Mouse (Mus musculus) neural tube, embryonic 12.5 days (tissue): Measurements from ENCODE around the gene Fxyd3. TPM values are rescaled to one million over a fixed set of nuclear protein-coding genes. Genes with fewer than 3 reads are reported as not detected.

Experiments used
- ATAC-seq: fragments of 200-750 bp; cut with Nextera tagmentation; 2 replicates; pipeline ENCODE4 v1.8.0; 2017; ENCODE audit warnings: low read depth, mild to moderate bottlenecking, moderate TSS enrichment, moderate library complexity; ENCODE audit not compliant: low FRiP score
- H3K27ac ChIP-seq: fragments of 300-500 bp; sonication (generic); 2 replicates; pipeline ENCODE4 v1.5.1; 2016
- H3K27me3 ChIP-seq: fragments of 300-500 bp; sonication (generic); replicated peaks from 2 replicates; pipeline ENCODE4 v1.6.1; 2016; ENCODE audit warnings: mild to moderate bottlenecking
- H3K36me3 ChIP-seq: fragments of 300-500 bp; sonication (generic); 2 replicates; pipeline ENCODE4 v1.6.1; 2016; ENCODE audit warnings: mild to moderate bottlenecking
- H3K4me1 ChIP-seq: fragments of 300-500 bp; sonication (generic); 2 replicates; pipeline ENCODE4 v1.6.1; 2016
- H3K4me2 ChIP-seq: fragments of 300-500 bp; sonication (generic); replicated peaks from 2 replicates; pipeline ENCODE4 v1.6.1; 2016; ENCODE audit warnings: mild to moderate bottlenecking
- H3K4me3 ChIP-seq: fragments of 300-500 bp; sonication (generic); 2 replicates; pipeline ENCODE4 v1.5.1; 2016
- H3K9ac ChIP-seq: fragments of 300-500 bp; sonication (generic); 2 replicates; pipeline ENCODE4 v1.6.1; 2016; ENCODE audit warnings: mild to moderate bottlenecking
- H3K9me3 ChIP-seq: fragments of 300-500 bp; sonication (generic); 2 replicates; pipeline ENCODE4 v1.6.1; 2016; ENCODE audit warnings: mild to moderate bottlenecking
- WGBS: fragments of 180-500 bp; shearing (Covaris S2); methylation state at CpG from one replicate; pipeline ENCODE4 v1.1.7; 2016; 5-methylcytosine and 5-hydroxymethylcytosine counted together
- polyA plus RNA-seq: library from polyadenylated mRNA; unstranded; fragments of >200 nt; fragmentation: Nextera tagmentation; extraction: Ambion mirVana; gene quantifications from 2 replicates; pipeline ENCODE4 v1.2.1, GENCODE M21; 2016

Fxyd3 gene
- 7.1 and 7.8 TPM in 2 replicates for polyA plus RNA-seq

GRCm38 (mm10) chr7:31076492-31076891 lies at the start of gene Fxyd3:
Fxyd3 (minus strand) TSS chr7:31076704.
- no peak within 1 kb of the TSS for H3K9ac ChIP-seq
- no peak for ATAC-seq
- no peak within 1 kb of the TSS for H3K4me2 ChIP-seq
- no peaks in the 10 kb centered on the region for H3K9me3 ChIP-seq
- H3K4me1 ChIP-seq = peaks cover 13% of the 10 kb centered on the region; the same call in 1 of the 2 replicates
- H3K4me3 ChIP-seq = no peak within 1 kb of the TSS
- H3K27ac ChIP-seq = no peak within 1 kb of the TSS
- H3K36me3 ChIP-seq = no peaks in the 10 kb centered on the region
- 60% methylated on average over 5 of the region's 5 CpGs for WGBS
- no peaks in the 10 kb centered on the region for H3K27me3 ChIP-seq

GRCm38 (mm10) chr7:31125116-31125515 lies 48.6 kb upstream of the Fxyd3 start:
- WGBS = 81% methylated on average over 13 of the region's 13 CpGs
- H3K27ac ChIP-seq = no peak overlapping the region
- H3K9ac ChIP-seq = no peak overlapping the region
- peaks cover 20% of the 10 kb centered on the region for H3K36me3 ChIP-seq
- no peak overlapping the region for H3K4me2 ChIP-seq
- H3K4me1 ChIP-seq = peaks cover 12% of the 10 kb centered on the region
- no peak for ATAC-seq
- no peak overlapping the region for H3K4me3 ChIP-seq
- H3K27me3 ChIP-seq = peaks cover 42% of the 10 kb centered on the region
- H3K9me3 ChIP-seq = no peaks in the 10 kb centered on the region

GRCm38 (mm10) chr7:31124381-31124780 lies 47.9 kb upstream of the Fxyd3 start:
- Histone ChIP-seq H3K9ac (no peak overlapping the region), H3K9me3 (no peaks in the 10 kb centered on the region), H3K4me3 (no peak overlapping the region), H3K4me1 (peaks cover 12% of the 10 kb centered on the region), H3K27me3 (peaks cover 42% of the 10 kb centered on the region), H3K27ac (no peak overlapping the region), H3K4me2 (no peak overlapping the region), H3K36me3 (peaks cover 12% of the 10 kb centered on the region)
- 88% methylated on average over 5 of the region's 5 CpGs for WGBS
- ATAC-seq = no peak

GRCm38 (mm10) chr7:31123697-31124096 lies 47.2 kb upstream of the Fxyd3 start:
- ATAC-seq = no peak
- Histone ChIP-seq H3K27ac (no peak overlapping the region), H3K4me3 (no peak overlapping the region), H3K4me1 (peaks cover 12% of the 10 kb centered on the region), H3K4me2 (no peak overlapping the region), H3K36me3 (peaks cover 5% of the 10 kb centered on the region), H3K9me3 (no peaks in the 10 kb centered on the region), H3K9ac (no peak overlapping the region), H3K27me3 (peaks cover 42% of the 10 kb centered on the region)
- WGBS = 82% methylated on average over 3 of the region's 3 CpGs

- H3K4me1 ChIP-seq = peaks cover 8% of the 10 kb centered on the region
- no peak for ATAC-seq
- H3K27me3 ChIP-seq = peaks cover 35% of the 10 kb centered on the region
- WGBS = 87% methylated on average over 16 of the region's 16 CpGs
- H3K9ac ChIP-seq = no peak overlapping the region
- no peak overlapping the region for H3K4me2 ChIP-seq
- no peak overlapping the region for H3K4me3 ChIP-seq
- H3K9me3 ChIP-seq = no peaks in the 10 kb centered on the region
- H3K36me3 ChIP-seq = no peaks in the 10 kb centered on the region
- no peak overlapping the region for H3K27ac ChIP-seq
These were observed 46.4 kb upstream of the Fxyd3 start for GRCm38 (mm10) chr7:31122641-31123631.

- Histone ChIP-seq H3K4me2 (no peak overlapping the region), H3K27ac (no peak overlapping the region), H3K9me3 (no peaks in the 10 kb centered on the region), H3K9ac (no peak overlapping the region), H3K4me3 (no peak overlapping the region), H3K4me1 (0 out of 2 replicates have a peak, but pooled peaks cover 4% of the 10 kb centered on the region), H3K36me3 (no peaks in the 10 kb centered on the region), H3K27me3 (peaks cover 8% of the 10 kb centered on the region)
- 87% methylated on average over 5 of the region's 5 CpGs for WGBS
- no peak for ATAC-seq
These were observed 43.1 kb upstream of the Fxyd3 start for GRCm38 (mm10) chr7:31119556-31119955.

- Histone ChIP-seq H3K4me3 (no peak overlapping the region), H3K9ac (no peak overlapping the region), H3K36me3 (no peaks in the 10 kb centered on the region), H3K9me3 (no peaks in the 10 kb centered on the region), H3K4me2 (no peak overlapping the region), H3K27ac (no peak overlapping the region), H3K27me3 (peaks cover 5% of the 10 kb centered on the region), H3K4me1 (0 out of 2 replicates have a peak, but pooled peaks cover 4% of the 10 kb centered on the region)
- ATAC-seq = no peak
- 76% methylated on average over 7 of the region's 7 CpGs for WGBS
These were observed 42.0 kb upstream of the Fxyd3 start for GRCm38 (mm10) chr7:31118486-31118885.

GRCm38 (mm10) chr7:31117465-31117864 lies 41.0 kb upstream of the Fxyd3 start:
- Histone ChIP-seq H3K27ac (no peak overlapping the region), H3K9me3 (no peaks in the 10 kb centered on the region), H3K36me3 (no peaks in the 10 kb centered on the region), H3K4me1 (0 out of 2 replicates have a peak, but pooled peaks cover 4% of the 10 kb centered on the region), H3K4me3 (no peak overlapping the region), H3K4me2 (no peak overlapping the region), H3K9ac (no peak overlapping the region), H3K27me3 (peaks cover 5% of the 10 kb centered on the region)
- WGBS = 78% methylated on average over 11 of the region's 11 CpGs
- no peak for ATAC-seq

- 35% methylated on average over 16 of the region's 16 CpGs for WGBS
These were observed 40.2 kb upstream of the Fxyd3 start for GRCm38 (mm10) chr7:31116721-31117145.

GRCm38 (mm10) chr7:31115587-31116043 lies 39.1 kb upstream of the Fxyd3 start:
- Histone ChIP-seq H3K4me1 (0 out of 2 replicates have a peak, but pooled peaks cover 4% of the 10 kb centered on the region), H3K36me3 (no peaks in the 10 kb centered on the region), H3K27ac (no peak overlapping the region), H3K27me3 (peaks cover 5% of the 10 kb centered on the region), H3K9ac (no peak overlapping the region), H3K9me3 (no peaks in the 10 kb centered on the region), H3K4me3 (no peak overlapping the region), H3K4me2 (no peak overlapping the region)
- ATAC-seq = no peak
- WGBS = 35% methylated on average over 17 of the region's 17 CpGs

More at GRCm38 (mm10) chr7:31116721-31117145, 40.2 kb upstream of the Fxyd3 start:
- H3K4me1 ChIP-seq = 0 out of 2 replicates have a peak, but pooled peaks cover 4% of the 10 kb centered on the region
- H3K36me3 ChIP-seq = no peaks in the 10 kb centered on the region
- H3K9me3 ChIP-seq = no peaks in the 10 kb centered on the region
- 0 out of 2 replicates have a peak, but pooled peaks have one; percentile 13 for ATAC-seq
- no peak overlapping the region for H3K9ac ChIP-seq
- no peak overlapping the region for H3K27ac ChIP-seq
- H3K27me3 ChIP-seq = peaks cover 5% of the 10 kb centered on the region
- no peak overlapping the region for H3K4me3 ChIP-seq
- no peak overlapping the region; the same call in 1 of the 2 replicates for H3K4me2 ChIP-seq

GRCm38 (mm10) chr7:31115182-31115581 lies 38.7 kb upstream of the Fxyd3 start, which contains the start of gene Hpn:
Hpn (minus strand) TSS chr7:31115290.
- Histone ChIP-seq H3K4me3 (no peak within 1 kb of the TSS), H3K27me3 (peaks cover 5% of the 10 kb centered on the region), H3K4me1 (0 out of 2 replicates have a peak, but pooled peaks cover 4% of the 10 kb centered on the region), H3K36me3 (no peaks in the 10 kb centered on the region), H3K4me2 (0 out of 2 replicates have a peak within 1 kb of the TSS, but pooled peaks have one; percentile 9), H3K27ac (no peak within 1 kb of the TSS), H3K9me3 (no peaks in the 10 kb centered on the region), H3K9ac (no peak within 1 kb of the TSS)
- ATAC-seq = no peak
- 18% methylated on average over 15 of the region's 15 CpGs for WGBS

- no peak for ATAC-seq
- Histone ChIP-seq H3K27ac (no peak overlapping the region), H3K36me3 (no peaks in the 10 kb centered on the region), H3K4me2 (no peak overlapping the region), H3K9me3 (no peaks in the 10 kb centered on the region), H3K9ac (no peak overlapping the region), H3K27me3 (peaks cover 5% of the 10 kb centered on the region), H3K4me3 (no peak overlapping the region), H3K4me1 (0 out of 2 replicates have a peak, but pooled peaks cover 4% of the 10 kb centered on the region)
- WGBS = 49% methylated on average over 10 of the region's 10 CpGs
These were observed 38.1 kb upstream of the Fxyd3 start for GRCm38 (mm10) chr7:31114646-31115045.
